Mouse (Mus musculus): Measurements from ENCODE around the gene Serpina3g.

DNA sequence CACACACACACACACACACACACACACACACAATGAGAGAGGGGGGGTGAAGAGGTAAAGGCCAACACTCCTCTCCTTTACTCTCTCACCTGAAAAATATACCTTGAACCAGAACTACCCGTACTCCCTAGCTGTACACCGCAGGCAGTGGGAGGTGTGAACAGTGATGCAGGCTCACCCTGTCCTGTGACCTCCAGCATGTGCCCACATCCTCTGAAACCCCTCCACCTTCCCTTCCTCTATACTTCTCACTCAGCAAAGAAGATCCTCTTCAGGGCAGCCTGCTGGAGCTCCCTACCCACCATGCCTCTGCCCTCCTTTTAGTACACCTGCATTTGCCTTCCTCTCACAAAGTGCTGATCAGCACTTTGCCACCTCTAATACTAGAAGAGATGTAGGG, 26.2 kb upstream of the Serpina3g start:
- TF ChIP-seq CTCF (IDR thresholded peaks at IDR 0.05; ENCODE audit: control insufficient read depth, insufficient read depth, low read length): no peak
- no peak for TF ChIP-seq POLR2A (IDR thresholded peaks at IDR 0.05; ENCODE audit: borderline replicate concordance, control insufficient read depth, low read depth, low read length)

Measured in bone marrow, adult 2 months (tissue).